Mouse (Mus musculus) bone marrow macrophage, adult 2 months (primary cell): ENCODE data around the gene Klhdc8a.

Experiments
- CTCF ChIP-seq: IDR thresholded peaks from 2 replicates; pipeline ENCODE4 v1.5.1; 2012; ENCODE audit warnings: low read depth, mild to moderate bottlenecking, low read length, moderate library complexity
- POLR2A ChIP-seq: IDR thresholded peaks from 2 replicates; pipeline ENCODE4 v1.6.1; 2012; ENCODE audit warnings: mild to moderate bottlenecking, low read depth, low read length, borderline replicate concordance

DNA sequence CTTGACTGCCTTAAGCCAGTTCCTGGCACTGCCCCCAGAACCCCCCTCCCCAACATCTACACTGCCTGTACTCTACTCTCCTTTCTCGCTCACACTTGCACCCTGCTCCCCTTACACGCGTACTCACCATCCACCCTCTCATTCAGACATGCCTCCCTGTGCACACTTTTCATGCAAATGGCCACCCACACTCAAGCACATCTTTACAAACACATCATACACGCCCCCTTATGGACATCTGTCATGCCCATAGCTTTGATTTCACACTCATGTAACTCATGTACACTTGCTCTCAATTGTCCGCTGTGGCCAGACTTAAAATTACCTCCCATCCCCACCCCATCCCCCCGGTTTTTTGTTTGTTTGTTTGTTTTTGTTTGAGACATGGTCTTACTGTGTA is 9.5 kb downstream of the Klhdc8a start:
- TF ChIP-seq CTCF (no peak), POLR2A (no peak)
